Mouse (Mus musculus): ENCODE measurements around the gene Kcnq1. TPM values are rescaled to one million over a fixed set of nuclear protein-coding genes. Genes with fewer than 3 reads are reported as not detected.
A peak's percentile ranks its signal among the peaks of the same experiment; 100 is the strongest.

Kcnq1 gene
- total and polyA plus RNA-seq, 3 experiments, result not detected

DNA sequence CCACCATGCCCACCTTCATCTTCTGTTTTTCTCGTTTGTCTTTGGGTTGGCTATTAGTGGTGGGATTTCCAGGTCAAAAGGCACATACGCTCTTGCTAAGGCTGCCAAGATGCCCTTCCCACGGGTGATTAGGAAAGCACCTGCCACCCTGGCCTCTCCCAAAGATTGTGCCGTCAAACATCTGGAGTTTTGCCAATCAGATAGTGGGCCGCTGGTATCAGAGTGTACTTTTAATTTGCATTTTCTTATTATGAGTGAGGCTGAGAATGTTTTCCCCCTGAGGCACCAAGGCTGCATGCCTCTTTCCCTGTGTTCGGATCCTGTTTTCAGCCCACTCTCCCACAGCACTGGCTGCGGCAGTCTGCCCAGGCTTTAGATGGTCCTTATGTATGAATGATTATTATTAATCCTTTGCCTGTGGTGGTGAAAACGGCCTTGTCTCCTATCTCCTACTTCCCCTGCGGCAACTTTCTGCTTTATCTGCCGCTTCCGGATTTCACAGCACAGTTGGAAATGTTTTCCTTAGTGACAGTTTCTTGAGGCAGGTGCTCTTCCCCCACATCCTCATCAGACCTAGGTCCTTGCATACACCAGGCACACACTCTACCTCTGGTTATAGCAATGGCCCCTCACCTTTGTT, 784 bp upstream of the Kcnq1 start:
- peaks cover 96% of the 10 kb centered on the region for H3K27me3 ChIP-seq (replicated peaks)
- peaks cover 5% of the 10 kb centered on the region for H3K9me3 ChIP-seq (replicated peaks; ENCODE audit: low read length)
- dilution Hi-C loops (cut with MboI; ENCODE audit: extremely low pct_ligation_motif_present, extremely low pct_unique_long_range_greater_than_20kb, low sequenced_read_pairs) (no loop called here), in situ Hi-C loops (cut with MboI; ENCODE audit: low pct_ligation_motif_present, low pct_unique_long_range_greater_than_20kb, low sequenced_read_pairs) (no loop called here)
- H3K79me2 ChIP-seq (replicated peaks; ENCODE audit: control insufficient read depth, extremely low read depth, insufficient read depth, poor library complexity, severe bottlenecking), result no peaks in the 10 kb centered on the region
- TF ChIP-seq MAFK (IDR thresholded peaks at IDR 0.05; ENCODE audit: insufficient replicate concordance, low read length) (no peak), MAZ (IDR thresholded peaks at IDR 0.05; ENCODE audit: low read depth, low read length) (no peak), CHD2 (IDR thresholded peaks at IDR 0.05; ENCODE audit: low read length) (no peak), MXI1 (IDR thresholded peaks at IDR 0.05; ENCODE audit: low read depth, low read length) (no peak), SIN3A (IDR thresholded peaks at IDR 0.05; ENCODE audit: low read length) (no peak)
- no peaks in the 10 kb centered on the region for H3K4me1 ChIP-seq (ENCODE audit: control insufficient read depth in 1 of 2, insufficient read depth in 2 of 2)
- DNase-seq (ENCODE audit: extremely low read depth), result no peak
- no peak overlapping the region for H3K27ac ChIP-seq (ENCODE audit: insufficient read depth, low read depth)
- H3K36me3 ChIP-seq (replicated peaks in 1 of 2; ENCODE audit: control insufficient read depth in 1 of 2, insufficient read depth in 1 of 2, low read length in 1 of 2), result no peaks in the 10 kb centered on the region
- no peak overlapping the region for H3K4me2 ChIP-seq (ENCODE audit: insufficient read depth, low read depth, poor library complexity, severe bottlenecking)
- no peak overlapping the region for H3K4me3 ChIP-seq (replicated peaks in 1 of 3; ENCODE audit: low read depth in 2 of 3, low read length in 2 of 3, poor library complexity in 1 of 3)
- no peak overlapping the region for H3K9ac ChIP-seq (ENCODE audit: insufficient read depth, low read depth)

DNA sequence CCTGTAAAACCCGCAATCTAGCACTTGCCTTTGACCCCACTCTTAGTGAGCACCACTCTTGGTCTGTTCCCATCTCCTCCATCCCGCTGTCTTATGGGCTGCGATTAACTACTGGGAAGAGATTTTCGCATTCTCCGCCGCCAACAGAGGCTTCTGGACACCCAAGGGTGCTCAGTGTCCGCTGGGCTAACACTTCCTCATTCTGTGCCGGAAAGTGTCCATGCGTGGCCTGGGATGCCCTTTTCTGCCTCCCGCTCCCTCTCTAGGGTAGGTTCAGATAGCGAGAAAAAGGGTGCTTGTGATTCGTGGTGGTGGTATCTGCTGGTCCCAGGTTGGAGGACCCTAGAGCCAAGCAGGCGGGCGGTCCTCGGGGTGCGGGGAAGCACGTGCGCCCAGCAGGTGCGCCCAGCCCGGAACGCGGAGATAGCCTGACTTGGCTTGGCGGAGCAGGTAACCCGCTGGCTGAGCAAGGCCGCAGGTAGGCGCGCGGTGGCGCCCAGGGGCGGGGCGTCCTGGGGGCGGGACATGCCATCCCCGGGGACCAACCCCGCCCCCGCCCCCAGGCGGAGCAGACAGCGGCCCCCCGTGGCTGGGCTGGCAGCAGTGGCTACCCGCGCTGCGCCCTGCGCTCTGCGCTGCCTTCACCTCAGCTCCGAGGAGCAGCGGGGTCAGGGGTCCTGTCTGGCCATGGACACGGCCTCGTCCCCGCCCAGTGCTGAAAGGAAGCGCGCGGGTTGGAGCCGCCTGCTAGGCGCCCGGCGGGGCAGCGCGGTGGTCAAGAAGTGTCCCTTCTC, 707 bp downstream of the Kcnq1 start:
- Histone ChIP-seq H3K79me2 (replicated peaks; ENCODE audit: control insufficient read depth, extremely low read depth, insufficient read depth, poor library complexity, severe bottlenecking) (no peaks in the 10 kb centered on the region), H3K36me3 (replicated peaks in 1 of 2; ENCODE audit: control insufficient read depth in 1 of 2, insufficient read depth in 1 of 2, low read length in 1 of 2) (no peaks in the 10 kb centered on the region), H3K4me2 (ENCODE audit: insufficient read depth, low read depth, poor library complexity, severe bottlenecking) (peak overlapping the region; percentile 13), H3K4me1 (ENCODE audit: control insufficient read depth in 1 of 2, insufficient read depth in 2 of 2) (no peaks in the 10 kb centered on the region), H3K27ac (ENCODE audit: insufficient read depth, low read depth) (no peak overlapping the region), H3K9ac (ENCODE audit: insufficient read depth, low read depth) (no peak overlapping the region), H3K27me3 (replicated peaks) (peaks cover 96% of the 10 kb centered on the region), H3K9me3 (replicated peaks; ENCODE audit: low read length) (peaks cover 5% of the 10 kb centered on the region), H3K4me3 (replicated peaks in 1 of 3; ENCODE audit: low read depth in 2 of 3, low read length in 2 of 3, poor library complexity in 1 of 3) (peak overlapping the region in 1 of 3 experiments; percentile 7)
- in situ Hi-C loops (cut with MboI; ENCODE audit: low pct_ligation_motif_present, low pct_unique_long_range_greater_than_20kb, low sequenced_read_pairs) (no loop called here), dilution Hi-C loops (cut with MboI; ENCODE audit: extremely low pct_ligation_motif_present, extremely low pct_unique_long_range_greater_than_20kb, low sequenced_read_pairs) (no loop called here)
- no peak for DNase-seq (ENCODE audit: extremely low read depth)
- no peak for TF ChIP-seq RAD21 (IDR thresholded peaks at IDR 0.05; ENCODE audit: low read depth, low read length)
- no peak for TF ChIP-seq HCFC1 (IDR thresholded peaks at IDR 0.05; ENCODE audit: low read depth, low read length)
- TF ChIP-seq GABPA (IDR thresholded peaks at IDR 0.05; ENCODE audit: insufficient replicate concordance, low read depth, low read length), result no peak

DNA sequence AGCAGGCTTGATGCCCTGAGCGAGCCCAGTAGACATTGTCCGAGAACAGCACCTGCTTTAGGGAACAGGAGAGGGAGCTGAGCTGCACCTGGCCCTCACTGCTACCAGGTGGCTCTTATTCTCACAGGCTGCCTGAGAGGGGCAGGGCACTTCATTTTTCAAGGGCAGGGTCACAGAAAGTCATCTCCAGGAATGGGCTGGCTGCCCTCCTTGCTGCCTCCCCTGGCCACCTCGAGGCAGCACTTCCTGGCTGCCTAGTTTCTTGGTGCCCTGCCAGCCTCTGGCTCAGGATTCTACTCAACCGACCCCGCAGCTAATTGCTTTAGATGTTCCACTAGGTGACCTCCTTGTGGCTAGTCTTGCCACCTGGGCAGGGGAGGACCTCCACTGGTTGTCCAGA, 2.0 kb downstream of the Kcnq1 start:
- H3K9me3 ChIP-seq (replicated peaks; ENCODE audit: low read length), result peaks cover 5% of the 10 kb centered on the region
- no peak overlapping the region for H3K9ac ChIP-seq (ENCODE audit: insufficient read depth, low read depth)
- no peaks in the 10 kb centered on the region for H3K4me1 ChIP-seq (ENCODE audit: control insufficient read depth in 1 of 2, insufficient read depth in 2 of 2)
- no peak overlapping the region for H3K27ac ChIP-seq (ENCODE audit: insufficient read depth, low read depth)
- H3K4me2 ChIP-seq (ENCODE audit: insufficient read depth, low read depth, poor library complexity, severe bottlenecking), result no peak overlapping the region
- H3K4me3 ChIP-seq (replicated peaks in 1 of 3; ENCODE audit: low read depth in 2 of 3, low read length in 2 of 3, poor library complexity in 1 of 3), result no peak overlapping the region
- dilution Hi-C loops (cut with MboI; ENCODE audit: extremely low pct_ligation_motif_present, extremely low pct_unique_long_range_greater_than_20kb, low sequenced_read_pairs), result no loop called here
- no peaks in the 10 kb centered on the region for H3K79me2 ChIP-seq (replicated peaks; ENCODE audit: control insufficient read depth, extremely low read depth, insufficient read depth, poor library complexity, severe bottlenecking)
- no peaks in the 10 kb centered on the region for H3K36me3 ChIP-seq (replicated peaks in 1 of 2; ENCODE audit: control insufficient read depth in 1 of 2, insufficient read depth in 1 of 2, low read length in 1 of 2)
- DNase-seq (ENCODE audit: extremely low read depth), result no peak
- peaks cover 96% of the 10 kb centered on the region for H3K27me3 ChIP-seq (replicated peaks)
- in situ Hi-C loops (cut with MboI; ENCODE audit: low pct_ligation_motif_present, low pct_unique_long_range_greater_than_20kb, low sequenced_read_pairs), result no loop called here
- TF ChIP-seq USF2 (conservative IDR thresholded peaks at IDR 0.05; ENCODE audit: low read depth, low read length) (no peak), UBTF (IDR thresholded peaks at IDR 0.05; ENCODE audit: low read depth, low read length) (no peak), ELF1 (IDR thresholded peaks at IDR 0.05; ENCODE audit: low read depth, low read length) (no peak), MAZ (IDR thresholded peaks at IDR 0.05; ENCODE audit: low read depth, low read length) (no peak), SIN3A (IDR thresholded peaks at IDR 0.05; ENCODE audit: low read length) (no peak), MAFK (IDR thresholded peaks at IDR 0.05; ENCODE audit: insufficient replicate concordance, low read length) (no peak), KAT2A (IDR thresholded peaks at IDR 0.05; ENCODE audit: insufficient replicate concordance, low read length) (no peak), POLR2A (IDR thresholded peaks at IDR 0.05; ENCODE audit: low read depth, low read length) (no peak), ZC3H11A (IDR thresholded peaks at IDR 0.05; ENCODE audit: low read depth, low read length) (no peak), MEF2A (IDR thresholded peaks at IDR 0.05; ENCODE audit: borderline replicate concordance, low read depth, low read length) (no peak), GABPA (IDR thresholded peaks at IDR 0.05; ENCODE audit: insufficient replicate concordance, low read depth, low read length) (no peak), RCOR1 (conservative IDR thresholded peaks at IDR 0.05; ENCODE audit: low read depth, low read length) (no peak), ZKSCAN1 (IDR thresholded peaks at IDR 0.05; ENCODE audit: borderline replicate concordance, low read depth, low read length) (no peak), HCFC1 (IDR thresholded peaks at IDR 0.05; ENCODE audit: low read depth, low read length) (no peak), IRF4 (IDR thresholded peaks at IDR 0.05; ENCODE audit: low read depth, low read length) (no peak), ZNF384 (IDR thresholded peaks at IDR 0.05; ENCODE audit: low read depth, low read length) (no peak), CHD2 (IDR thresholded peaks at IDR 0.05; ENCODE audit: low read length) (no peak), E2F4 (IDR thresholded peaks at IDR 0.05; ENCODE audit: insufficient replicate concordance, low read depth, low read length) (no peak), TCF12 (IDR thresholded peaks at IDR 0.05; ENCODE audit: low read depth, low read length) (no peak)
